Mouse (Mus musculus) kidney, postnatal 4 days (tissue): ENCODE data around the gene Primpol.

Experiments
- DNase-seq, 2 experiments: peaks; one replicate each; pipeline ENCODE4 v3.0.0; 2021; ENCODE audit warnings: mixed read lengths in 2 of 2

Primpol gene

DNA sequence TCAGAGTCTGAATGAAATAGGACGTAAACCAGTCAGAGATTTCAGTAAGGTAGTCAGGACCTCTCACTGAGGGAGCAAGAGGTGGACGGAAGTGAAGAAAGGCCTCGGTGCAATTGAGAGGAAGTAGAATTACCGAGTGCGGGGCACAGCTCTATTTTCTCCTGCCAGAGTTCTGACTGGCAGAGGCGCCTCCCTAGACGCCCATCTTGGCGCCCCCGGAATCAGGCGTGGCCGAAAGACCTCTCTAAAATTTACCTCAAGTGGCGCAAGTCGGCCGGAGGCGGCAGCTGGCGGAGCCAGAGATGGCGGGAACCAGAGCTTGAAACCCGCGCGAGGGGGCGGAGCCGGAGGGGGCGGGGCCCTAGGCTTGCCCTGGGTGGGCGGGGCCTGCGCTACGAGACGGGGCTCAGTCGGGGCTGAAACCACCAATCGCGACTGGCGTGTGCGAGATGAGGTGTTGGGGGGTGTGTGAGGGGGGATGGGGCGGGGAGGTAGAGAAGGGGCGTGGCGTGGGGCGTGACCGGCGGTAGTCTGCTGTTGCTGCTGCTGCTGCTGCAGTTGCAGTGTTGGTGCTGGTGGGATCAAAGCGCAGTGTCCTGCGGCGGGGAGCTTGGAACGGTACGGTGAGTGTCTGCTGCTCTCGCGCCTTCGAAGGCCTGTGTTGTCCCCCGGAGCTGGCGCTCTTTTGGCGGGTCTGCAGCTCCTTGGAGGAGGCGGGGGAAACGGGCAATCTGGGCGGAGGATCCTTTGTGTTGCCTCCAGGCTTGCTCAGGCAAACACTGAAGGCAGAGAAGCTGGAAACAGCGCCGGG is at the start of gene Primpol, which contains the start of gene Casp3:
Primpol (minus strand) TSS at position 334 of the 811 bp plus-strand sequence.
Casp3 (plus strand) TSS at position 413 of the 811 bp plus-strand sequence.
- DNase-seq: peak; percentile 99

DNA sequence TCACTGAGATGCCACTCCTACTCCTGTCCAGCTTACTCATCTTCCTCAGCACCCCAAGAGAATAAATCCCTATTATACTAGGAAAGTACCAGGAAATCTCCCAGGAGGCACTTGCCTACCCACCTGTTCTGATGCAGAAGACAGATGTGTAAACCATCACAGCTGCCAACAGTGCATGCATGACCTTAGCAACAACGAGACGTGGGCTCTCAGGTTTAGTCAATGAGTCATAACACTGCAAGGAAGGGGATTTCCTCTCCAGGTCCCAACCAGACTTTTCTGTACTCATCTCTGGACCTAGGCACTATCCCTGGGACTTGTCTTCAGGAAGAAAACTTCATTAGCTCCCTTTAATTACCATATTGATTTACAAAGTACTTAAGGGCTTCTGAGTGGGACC is 38.9 kb upstream of the Primpol start:
- no peak for DNase-seq

DNA sequence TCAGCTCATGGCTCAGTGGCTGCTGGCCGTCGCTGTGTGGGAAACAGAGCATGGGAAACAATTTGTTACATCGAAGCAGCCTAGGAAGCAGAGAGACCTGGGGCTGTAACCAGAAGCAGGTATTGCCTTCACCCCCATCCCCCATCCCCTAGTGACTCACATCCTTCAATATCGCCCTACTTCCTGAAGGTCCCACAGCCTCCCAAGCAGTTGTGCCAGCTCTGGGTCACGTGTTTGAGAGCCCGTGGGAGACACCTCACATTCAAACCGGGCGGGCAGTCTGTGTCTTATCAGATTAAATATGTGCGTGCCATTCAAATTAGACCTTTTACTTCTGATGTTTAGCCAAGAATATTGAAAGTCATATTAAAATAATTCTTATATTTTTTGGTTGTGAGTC is 34.9 kb upstream of the Primpol start:
- peak; percentile 26 to 42 for DNase-seq

DNA sequence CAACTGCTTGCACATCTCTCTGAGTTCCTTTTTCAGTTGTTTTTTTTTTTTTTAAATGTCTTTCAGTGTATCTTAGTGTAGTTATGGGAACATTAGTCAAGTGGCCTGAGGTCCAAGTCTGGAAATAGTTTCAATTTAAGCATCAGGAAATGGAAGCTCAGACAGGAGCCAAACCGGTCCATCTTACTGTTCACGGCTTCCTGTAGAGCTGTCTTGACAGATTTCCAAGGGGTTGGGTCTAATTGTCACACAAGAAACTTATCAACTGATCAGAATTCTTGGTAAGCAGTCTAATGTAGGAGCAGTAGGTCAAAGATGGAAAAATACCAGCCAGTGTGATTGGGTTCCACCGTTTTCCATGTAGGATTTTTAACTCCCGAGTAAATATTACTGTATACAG is 31.4 kb upstream of the Primpol start:
- no peak for DNase-seq

DNA sequence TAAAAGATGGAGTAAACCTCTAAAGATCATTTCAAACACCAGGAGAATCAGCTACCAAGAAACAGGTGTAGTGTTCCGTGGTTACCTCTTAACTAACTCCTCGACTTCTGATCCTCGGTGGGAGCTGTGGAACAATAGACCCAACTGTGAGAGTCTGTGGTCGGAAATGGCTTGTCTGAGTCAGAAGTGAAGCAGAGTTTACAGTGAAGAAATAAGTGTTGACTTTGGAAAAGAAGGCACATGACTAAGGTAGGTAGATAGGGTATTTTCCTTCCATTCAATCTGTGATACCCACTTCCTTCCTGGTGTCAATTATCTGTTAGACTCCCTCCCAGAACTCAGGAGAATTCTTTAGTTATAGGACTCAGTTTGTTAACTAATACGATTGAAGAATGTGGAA is 24.3 kb upstream of the Primpol start:
- DNase-seq: no peak

DNA sequence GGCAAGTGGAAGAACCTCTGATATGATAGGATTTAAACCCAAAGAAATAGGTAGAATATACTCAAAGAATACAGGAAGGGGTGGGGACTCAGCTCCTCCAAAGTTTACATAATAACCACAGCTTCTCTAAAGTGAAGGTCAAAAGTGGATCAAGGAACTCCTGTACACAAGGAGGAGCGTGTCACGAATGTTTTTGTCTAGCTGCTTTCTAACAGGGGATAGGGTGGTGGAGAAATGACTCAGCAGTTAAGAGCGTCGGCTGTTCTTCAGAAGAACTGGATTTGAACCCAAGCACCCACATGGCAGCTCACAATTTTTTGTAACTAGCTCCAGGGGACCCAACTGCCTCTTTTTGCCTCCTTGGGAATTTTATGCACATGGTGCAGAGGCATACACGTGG is 22.8 kb upstream of the Primpol start:
- DNase-seq: no peak

DNA sequence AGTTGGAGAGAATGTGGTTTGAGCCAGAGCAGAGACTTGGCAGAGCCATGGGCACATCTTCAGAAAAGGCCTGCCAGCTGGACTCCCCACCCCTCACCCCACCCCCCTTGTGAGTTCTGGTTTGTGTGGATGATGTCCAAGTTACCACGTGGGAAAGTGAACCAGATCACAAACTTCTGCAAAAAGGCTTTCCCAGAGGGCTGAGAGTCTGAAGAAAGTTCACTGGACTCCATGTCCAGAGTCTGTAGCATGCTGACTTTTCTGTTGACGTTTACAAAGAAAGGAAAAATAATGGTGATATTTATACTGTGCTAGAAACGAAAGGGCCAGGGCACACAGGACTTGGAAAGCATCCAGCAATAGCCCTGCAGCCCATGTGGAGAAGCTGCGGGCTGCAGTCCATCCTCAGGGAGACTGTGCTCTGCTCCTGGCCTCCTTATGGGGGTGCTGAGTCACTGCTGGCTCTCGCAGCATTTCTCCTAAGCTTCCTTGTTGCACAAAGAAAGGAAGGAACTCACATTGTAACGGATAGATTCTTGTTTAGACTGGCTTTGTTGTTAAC is 22.1 kb upstream of the Primpol start:
- peak; percentile 25 to 45 for DNase-seq

DNA sequence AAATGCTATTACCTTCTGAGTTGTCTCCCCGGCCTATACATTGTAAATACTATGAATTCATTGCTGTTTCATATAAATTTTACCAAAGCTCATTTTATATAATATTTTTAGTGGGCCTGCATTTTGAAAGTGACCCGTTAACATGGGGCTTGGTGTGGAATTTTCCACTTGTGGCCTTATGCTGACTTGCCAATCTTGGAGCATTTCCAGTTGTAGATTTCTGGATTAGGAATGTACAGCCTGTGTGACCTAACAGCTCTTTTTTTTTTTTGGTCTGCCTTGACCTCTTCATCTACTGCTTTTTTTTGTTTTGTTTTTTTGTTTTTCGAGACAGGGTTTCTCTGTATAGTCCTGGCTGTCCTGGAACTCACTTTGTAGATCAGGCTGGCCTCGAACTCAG is 13.9 kb upstream of the Primpol start:
- DNase-seq: no peak

DNA sequence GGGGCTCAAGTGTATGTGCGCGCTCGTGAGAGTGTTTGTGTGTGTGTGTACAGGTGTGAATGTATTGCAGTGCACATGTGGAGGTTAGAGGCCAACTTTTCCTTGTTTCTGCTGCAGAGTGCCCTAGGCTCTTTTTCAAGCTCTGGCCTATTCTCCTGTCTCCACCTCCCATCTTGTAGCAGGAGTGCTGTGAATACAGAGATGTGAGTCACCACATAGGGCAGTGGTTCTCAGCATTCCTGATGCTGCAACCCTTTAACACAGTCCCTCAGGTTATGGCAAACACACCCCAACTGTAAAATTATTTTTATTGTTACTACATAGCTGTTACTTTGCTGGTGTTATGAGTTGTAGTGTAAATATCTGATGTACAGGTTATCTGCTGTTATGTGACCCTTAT is 13.4 kb upstream of the Primpol start:
- DNase-seq: no peak

DNA sequence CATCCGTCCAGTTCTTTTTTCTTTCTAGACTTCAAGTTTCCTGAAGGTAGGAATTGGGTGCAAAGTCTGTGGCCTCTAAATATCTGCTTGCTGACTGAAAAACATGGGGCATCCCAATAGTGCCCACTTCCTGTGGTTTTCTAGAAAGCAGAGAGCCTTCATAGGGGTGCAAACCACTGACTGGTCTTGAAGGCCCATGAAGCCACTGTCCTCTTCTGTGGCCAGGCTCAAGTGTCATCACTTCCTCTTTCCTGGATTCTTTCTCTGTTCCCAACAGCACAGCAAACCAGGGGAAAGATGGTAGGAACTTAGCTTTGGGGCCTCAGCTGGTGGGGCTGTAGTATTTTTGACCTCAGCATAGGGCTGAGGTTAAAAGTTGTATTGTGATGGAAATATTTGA is 11.6 kb upstream of the Primpol start:
- DNase-seq: no peak

DNA sequence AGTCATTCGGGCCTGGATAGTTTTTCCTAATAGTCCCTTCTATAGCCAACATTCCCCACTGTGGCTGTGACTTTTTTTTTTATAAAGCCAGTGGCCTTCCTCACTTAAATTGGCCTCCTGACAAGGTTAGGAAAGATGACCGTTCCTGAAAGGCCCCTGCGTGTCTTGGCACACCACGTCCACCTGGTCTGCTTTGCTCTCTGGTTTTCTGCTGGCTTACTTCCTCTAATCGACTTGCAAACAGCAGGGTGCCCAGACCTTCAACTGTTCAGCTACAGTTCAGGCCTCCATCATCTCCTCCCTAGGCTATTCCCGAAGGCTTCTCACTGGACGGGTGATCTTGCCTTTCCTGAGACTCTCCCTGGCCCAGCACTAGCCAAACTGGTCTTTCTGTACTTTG is 10.9 kb upstream of the Primpol start:
- DNase-seq: no peak

DNA sequence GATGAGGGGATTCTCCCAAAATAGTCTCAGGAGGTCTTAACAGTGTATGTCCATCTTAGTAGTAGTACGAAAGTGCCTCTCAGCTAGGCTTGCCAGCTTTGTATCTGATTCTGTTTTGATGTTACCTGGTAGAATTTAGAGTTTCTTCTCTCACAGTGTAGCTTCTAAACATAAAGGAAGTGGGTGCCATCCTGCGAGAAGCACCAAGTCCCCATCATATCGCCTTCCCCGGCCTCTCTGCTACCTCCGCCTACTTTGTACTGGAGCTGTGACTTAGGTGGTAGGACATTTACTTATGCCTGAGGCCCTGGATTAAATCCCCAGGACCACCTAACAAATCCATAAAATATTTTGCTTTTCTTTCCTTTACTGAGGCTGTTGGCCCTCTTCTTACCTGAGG is 9.6 kb upstream of the Primpol start:
- DNase-seq: no peak

DNA sequence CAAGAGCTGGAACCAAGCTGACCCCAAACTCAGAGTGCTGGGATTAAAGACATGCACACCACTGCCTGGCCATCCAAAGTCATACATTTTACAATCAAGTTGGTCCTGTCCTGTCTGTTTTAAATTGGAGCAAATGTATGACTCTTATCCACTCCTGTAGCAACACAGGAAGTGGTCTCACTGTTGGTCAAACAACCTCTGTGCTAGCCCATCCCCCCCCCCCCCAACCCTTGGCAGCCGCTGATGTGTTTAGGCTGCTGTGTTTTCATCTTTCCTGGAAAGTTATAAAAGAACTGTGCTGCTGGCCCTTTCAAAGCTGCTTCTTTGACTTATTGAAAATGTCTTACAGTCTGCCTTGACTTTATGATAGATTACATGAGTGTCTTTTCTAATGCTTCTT is 8.2 kb upstream of the Primpol start:
- no peak for DNase-seq

DNA sequence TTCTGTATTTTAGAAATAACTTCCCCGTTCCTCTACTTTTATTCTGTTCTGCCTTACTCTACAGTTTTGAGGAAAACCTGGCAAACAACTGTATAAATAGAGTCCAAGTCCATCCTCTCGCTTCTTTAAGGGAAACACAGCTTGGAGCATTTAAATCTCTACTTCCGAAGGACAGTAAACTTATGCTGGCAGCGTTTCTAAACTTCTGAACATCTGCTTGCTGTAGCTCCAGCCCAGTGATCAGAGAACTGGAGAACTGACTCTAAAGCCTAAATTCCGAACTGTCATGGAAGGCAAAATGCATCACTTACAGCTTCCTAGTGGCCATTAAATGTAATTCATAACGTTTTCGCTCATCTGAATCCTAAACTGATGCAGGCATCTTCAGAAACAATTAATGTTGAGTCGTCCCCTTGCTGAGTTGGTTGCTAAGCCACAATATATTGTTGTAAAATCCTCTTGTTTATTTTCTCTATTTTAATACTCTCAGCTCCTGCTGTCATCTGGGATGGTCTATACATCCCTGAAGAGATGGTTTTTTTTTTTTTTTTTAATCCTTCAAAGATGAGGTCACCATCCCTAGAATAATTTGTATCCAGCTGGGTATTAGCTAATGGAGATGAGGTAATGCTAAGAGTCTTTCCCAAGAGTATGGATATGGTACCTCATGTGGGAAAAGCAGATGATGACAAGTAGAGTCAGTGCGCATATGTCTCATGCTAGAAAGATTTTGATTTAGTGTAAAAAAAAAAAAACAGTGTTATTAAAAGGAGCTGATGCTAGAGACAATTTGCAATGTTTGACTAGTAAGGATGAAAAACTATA is 5.6 kb upstream of the Primpol start:
- no peak for DNase-seq

DNA sequence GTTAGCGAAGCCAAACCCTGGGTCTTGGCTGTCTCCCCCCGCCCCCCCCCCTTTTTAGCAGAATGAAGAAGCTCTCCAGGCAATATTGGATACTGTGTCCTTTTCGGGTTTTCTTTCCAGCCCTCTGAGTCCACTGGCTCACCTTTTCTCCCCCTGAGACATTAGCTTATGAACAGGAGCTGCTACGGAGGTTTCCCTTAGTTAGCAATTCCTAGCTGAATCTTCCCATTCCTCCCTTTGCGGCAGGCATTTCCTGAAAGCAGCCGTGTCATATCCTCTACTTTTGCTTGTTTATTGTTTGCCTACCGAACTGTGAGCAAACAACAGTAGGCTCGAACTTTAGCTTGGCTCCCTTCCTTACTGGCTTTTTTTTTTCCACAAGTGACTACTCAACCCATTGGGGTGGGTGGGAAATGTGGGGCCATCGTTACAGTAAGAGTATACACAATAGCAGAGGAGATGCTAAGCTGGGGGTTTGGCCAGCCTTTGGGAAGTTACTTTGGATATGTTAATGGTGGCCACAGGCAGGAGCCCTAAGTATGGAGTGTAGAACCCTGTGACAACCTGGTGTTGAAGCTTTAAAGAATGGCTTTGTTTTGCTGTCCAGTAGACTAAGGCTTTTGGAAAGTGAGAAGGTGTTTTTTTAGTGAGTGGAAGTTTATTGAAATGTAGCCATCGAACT is 1.8 kb upstream of the Primpol start:
- peak in 1 of 2 experiments; percentile 18 for DNase-seq

DNA sequence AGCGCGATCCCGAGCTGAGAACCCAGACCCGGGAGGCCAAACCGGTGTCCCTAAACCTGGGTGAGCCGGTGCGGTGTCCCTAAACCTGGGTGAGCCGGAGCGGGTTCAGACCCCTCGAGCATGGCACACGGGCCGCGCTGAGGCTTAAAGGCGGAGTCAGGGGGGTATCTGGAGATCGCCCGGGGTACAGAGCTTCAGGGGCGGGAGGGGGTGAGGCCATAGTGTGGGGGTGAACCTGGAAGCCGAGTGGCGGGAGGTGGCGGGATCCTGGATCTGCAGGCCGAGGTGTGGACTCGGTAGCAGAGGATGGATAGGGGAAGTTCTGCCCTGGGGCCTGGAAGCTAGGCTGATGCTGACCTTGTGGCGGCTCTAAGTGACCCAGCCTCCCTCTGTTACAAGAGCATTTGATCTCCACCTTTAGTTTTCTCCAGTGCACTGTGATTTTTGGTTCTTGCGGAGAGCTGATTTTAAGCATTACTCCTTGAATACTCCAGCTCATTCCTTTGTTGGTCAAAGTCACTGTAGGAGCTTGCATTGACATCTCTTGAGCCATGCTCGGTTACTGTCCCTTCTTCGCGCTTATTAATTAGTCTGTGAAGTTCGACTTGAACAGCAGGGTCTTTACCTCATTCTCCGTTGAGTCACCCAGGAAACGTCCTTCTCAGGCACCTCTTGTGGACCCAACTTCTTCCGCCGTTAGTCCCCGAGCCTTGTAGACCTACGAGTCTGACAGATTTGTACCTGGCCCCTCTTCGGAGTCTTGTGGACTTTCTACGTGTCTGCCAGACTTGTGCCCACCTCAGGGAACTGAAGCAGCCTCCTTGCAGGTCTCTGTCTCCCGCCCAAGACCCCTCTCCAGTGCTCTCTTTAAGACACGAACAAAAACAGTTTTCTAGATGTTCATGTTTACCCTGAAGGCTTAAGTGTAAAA is 943 bp upstream of the Primpol start:
- peak; percentile 8 to 22 for DNase-seq

DNA sequence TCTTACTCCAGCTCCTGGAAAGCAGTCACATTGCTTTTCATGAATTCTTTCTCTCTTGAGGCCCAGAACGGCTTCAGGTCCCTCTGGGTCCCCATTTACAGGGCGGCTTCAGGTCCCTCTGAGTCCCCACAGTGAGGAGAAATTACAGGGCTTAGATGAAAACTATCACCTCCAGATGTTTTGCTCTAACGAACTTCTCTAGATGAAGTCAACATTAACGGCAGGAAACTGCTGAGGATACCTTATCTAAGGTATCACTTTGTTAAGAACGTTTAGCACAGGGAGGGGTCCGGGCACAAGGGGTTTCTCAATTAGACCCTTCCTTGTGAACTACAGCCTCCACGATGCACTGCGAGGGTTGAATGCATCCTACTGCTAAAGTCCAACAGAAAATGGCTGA is 1.1 kb downstream of the Primpol start:
- no peak for DNase-seq

DNA sequence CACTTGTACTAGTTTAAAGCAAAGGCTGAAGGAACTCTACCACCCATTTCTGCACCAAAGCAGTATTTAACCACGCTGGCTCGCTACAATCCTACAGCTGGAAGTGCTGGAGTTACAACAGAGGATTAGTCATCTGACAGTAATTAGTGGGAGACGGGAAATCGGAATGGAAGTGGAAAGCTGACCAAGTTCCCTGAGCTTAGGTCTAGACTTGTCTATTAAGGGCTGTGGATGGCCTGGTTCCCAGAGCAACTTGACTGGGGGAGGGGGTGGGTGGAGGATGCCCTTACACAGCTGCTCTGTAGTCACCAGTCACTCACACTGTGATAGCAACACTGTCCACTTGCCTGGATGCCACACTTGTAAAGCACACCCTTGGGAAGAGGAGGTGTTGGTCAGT is 3.6 kb downstream of the Primpol start:
- peak; percentile 7 to 28 for DNase-seq

DNA sequence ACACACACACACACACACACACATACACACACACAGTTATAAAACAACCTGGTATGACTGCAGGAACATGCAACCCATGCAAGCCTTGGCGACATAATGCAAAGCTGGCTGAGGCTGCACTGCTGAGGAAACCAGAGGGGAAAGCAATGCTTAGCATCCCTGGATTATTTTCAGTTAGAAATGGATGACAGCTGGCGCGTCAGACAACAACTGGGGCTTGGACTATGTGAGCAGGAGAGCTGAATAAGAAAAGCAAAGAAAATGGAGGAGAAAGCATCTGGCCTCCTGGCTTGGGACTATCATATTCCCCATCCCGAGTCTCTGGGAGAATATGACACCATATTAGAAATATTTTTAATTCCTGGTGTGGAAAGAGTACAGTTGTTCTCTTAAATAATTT is 4.1 kb downstream of the Primpol start:
- peak in 1 of 2 experiments; percentile 9 for DNase-seq

DNA sequence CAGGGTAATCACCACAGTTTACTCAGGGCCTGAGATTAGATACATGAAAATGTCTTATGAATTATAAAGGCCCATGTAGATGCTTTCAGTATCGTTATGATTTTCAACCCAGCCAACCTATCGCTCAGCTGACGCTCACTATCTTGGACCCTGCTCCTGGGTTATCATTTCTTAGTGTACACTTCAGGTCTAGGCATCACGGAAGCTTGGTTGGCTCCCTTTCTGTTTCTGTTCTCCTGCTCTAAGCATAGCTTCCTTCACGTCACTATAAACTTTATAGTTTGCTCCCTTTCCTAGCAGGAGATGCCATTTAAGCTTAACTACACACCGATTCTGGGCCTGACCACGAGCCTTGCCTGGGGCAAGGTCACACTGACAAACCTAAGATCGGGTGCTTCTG is 5.5 kb downstream of the Primpol start:
- no peak for DNase-seq

DNA sequence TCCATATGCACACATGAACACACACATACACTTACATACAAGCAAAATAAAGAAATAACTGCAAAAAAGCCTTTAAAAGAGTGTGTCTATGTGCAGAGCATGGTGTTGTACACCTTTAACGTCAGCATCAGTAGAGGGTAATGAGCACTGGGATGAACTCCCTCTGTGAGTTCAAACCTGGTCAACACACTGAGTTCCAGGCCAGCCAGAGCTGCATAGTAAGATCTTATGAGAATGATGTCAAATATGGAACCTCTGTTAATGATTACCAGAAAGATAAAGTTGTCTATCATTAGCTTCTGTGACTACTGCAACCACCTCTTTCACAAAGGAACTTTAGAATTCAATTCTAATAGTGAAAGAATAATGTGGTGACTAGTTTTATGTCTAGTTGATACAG is 10.1 kb downstream of the Primpol start:
- DNase-seq: no peak

DNA sequence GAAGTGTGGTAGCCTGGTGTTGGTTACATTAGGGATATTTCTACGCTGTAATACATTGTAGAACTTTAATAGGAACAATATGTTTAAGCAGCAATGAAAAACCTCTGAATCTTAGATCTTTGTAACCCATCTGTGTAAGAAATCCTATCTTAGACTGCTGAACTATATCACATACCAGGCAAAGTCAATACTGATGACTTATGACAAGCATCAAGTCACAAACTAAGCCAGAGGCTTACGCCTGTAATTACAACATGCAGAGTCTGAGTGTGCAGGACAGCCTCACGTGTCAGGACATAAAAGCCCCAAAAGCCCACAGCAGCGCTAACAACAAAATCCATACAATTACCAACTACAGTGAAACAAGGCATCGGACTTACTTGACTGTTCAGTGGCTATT is 13.4 kb downstream of the Primpol start:
- DNase-seq: no peak
